Comparison of ENCODE assay signal across 7 mouse cellular contexts in genomic region chr4:153975768-153976167, GRCm38 (mm10). TPM values are rescaled to one million over a fixed set of nuclear protein-coding genes. Genes with fewer than 3 reads are reported as not detected.
DNase-seq lines count a peak whose midpoint lies in the region; ATAC-seq and TF ChIP-seq lines count a peak whose summit lies in the region.

No protein-coding gene starts in this region.

- H3K9ac ChIP-seq in embryonic facial prominence, embryonic 13.5 days, result peak overlapping the region; percentile 94

- no peak for TF ChIP-seq CTCF in small intestine, adult 2 months (IDR thresholded peaks at IDR 0.05; ENCODE audit: extremely low read depth, insufficient read length, insufficient replicate concordance, low read depth, low read length)

- H3K27me3 ChIP-seq in megakaryocyte, embryonic 14.5 days (replicated peaks), result no peaks in the 10 kb centered on the region
- H3K27me3 ChIP-seq in embryonic facial prominence, embryonic 13.5 days, result no peaks in the 10 kb centered on the region
- no peaks in the 10 kb centered on the region for H3K27me3 ChIP-seq in limb, embryonic 10.5 days (ENCODE audit: low read depth, poor library complexity, severe bottlenecking)
- no peaks in the 10 kb centered on the region for H3K27me3 ChIP-seq in small intestine, adult 2 months (ENCODE audit: control insufficient read depth, insufficient read depth, low read length)

- peak overlapping the region; percentile 100 for H3K4me3 ChIP-seq in megakaryocyte, embryonic 14.5 days (replicated peaks)
- H3K4me3 ChIP-seq in embryonic facial prominence, embryonic 13.5 days, result peak overlapping the region; percentile 99
- H3K4me3 ChIP-seq in limb, embryonic 10.5 days, result peak overlapping the region; percentile 85
- peak overlapping the region; percentile 44 for H3K4me3 ChIP-seq in small intestine, adult 2 months (ENCODE audit: low read depth, low read length)

- peak overlapping the region; percentile 92 for H3K4me2 ChIP-seq in embryonic facial prominence, embryonic 13.5 days

- no peaks in the 10 kb centered on the region for H3K9me3 ChIP-seq in megakaryocyte, embryonic 14.5 days
- H3K9me3 ChIP-seq in embryonic facial prominence, embryonic 13.5 days, result no peaks in the 10 kb centered on the region
- no peaks in the 10 kb centered on the region for H3K9me3 ChIP-seq in limb, embryonic 10.5 days (replicated peaks)

- no peak overlapping the region for H3K27ac ChIP-seq in embryonic facial prominence, embryonic 13.5 days
- no peak overlapping the region for H3K27ac ChIP-seq in limb, embryonic 10.5 days
- H3K27ac ChIP-seq in small intestine, adult 2 months (ENCODE audit: insufficient read depth, low read depth, low read length), result no peak overlapping the region

- peaks cover 59% of the 10 kb centered on the region for H3K4me1 ChIP-seq in megakaryocyte, embryonic 14.5 days
- H3K4me1 ChIP-seq in embryonic facial prominence, embryonic 13.5 days, result peaks cover 25% of the 10 kb centered on the region
- H3K4me1 ChIP-seq in limb, embryonic 10.5 days, result peaks cover 27% of the 10 kb centered on the region
- H3K4me1 ChIP-seq in small intestine, adult 2 months (ENCODE audit: control insufficient read depth, insufficient read depth, insufficient read length, low read length), result peaks cover 9% of the 10 kb centered on the region

- ATAC-seq in megakaryocyte, adult 5-6 weeks (ENCODE audit: poor library complexity, severe bottlenecking), result no peak
- ATAC-seq in embryonic facial prominence, embryonic 13.5 days (ENCODE audit: insufficient number of reproducible peaks, insufficient read depth, low FRiP score, low TSS enrichment, low read depth), result no peak

- no peak for TF ChIP-seq POLR2A in small intestine, adult 2 months (IDR thresholded peaks at IDR 0.05; ENCODE audit: low read depth, low read length)

- peaks cover 49% of the 10 kb centered on the region for H3K36me3 ChIP-seq in megakaryocyte, embryonic 14.5 days (replicated peaks; ENCODE audit: low read length)
- peaks cover 33% of the 10 kb centered on the region for H3K36me3 ChIP-seq in embryonic facial prominence, embryonic 13.5 days
- H3K36me3 ChIP-seq in limb, embryonic 10.5 days, result peaks cover 38% of the 10 kb centered on the region
- peaks cover 20% of the 10 kb centered on the region for H3K36me3 ChIP-seq in small intestine, adult 2 months (ENCODE audit: control insufficient read depth, insufficient read depth, low read length)

- no peak for DNase-seq in limb, embryonic 10.5 days (ENCODE audit: low spot score)
- DNase-seq in layer of hippocampus, adult 11-12 months (ENCODE audit: low spot score), result no peak
- no peak for DNase-seq in testis, postnatal 10 days (ENCODE audit: low spot score)

- WGBS in embryonic facial prominence, embryonic 13.5 days, result 44% methylated on average over 6 of the region's 6 CpGs
- WGBS in limb, embryonic 10.5 days, result 52% methylated on average over 6 of the region's 6 CpGs
- WGBS in small intestine, adult 2 months, result 38% methylated on average over 6 of the region's 6 CpGs

RNA-seq across cellular contexts. Expression of gene Cep104, which starts 0.8 kb away (rescaled TPM):
- polyA plus RNA-seq in megakaryocyte, embryonic 14.5 days (2012; ENCODE audit: insufficient read depth, low replicate concordance), result 3.8 and 7.3 TPM in 2 replicates
- total RNA-seq in megakaryocyte, adult 5-6 weeks (2015), result 4.0 and 4.3 TPM in 2 replicates
- 4.3 and 5.3 TPM in 2 replicates for total RNA-seq in megakaryocyte, adult 5-6 weeks (2017)
- 17.2 and 17.9 TPM in 2 replicates for polyA plus RNA-seq in embryonic facial prominence, embryonic 13.5 days (2015; fragmentation: Nextera tagmentation; extraction: Ambion mirVana)
- 21.0 and 22.3 TPM in 2 replicates for polyA plus RNA-seq in limb, embryonic 10.5 days (2016; fragmentation: Nextera tagmentation; extraction: Ambion mirVana)
- 5.5 and 9.3 TPM in 2 replicates for polyA plus RNA-seq in small intestine, adult 2 months (2012; rRNA removed)

RNA-seq across cellular contexts. Expression of gene Dffb, which starts 0.8 kb away (rescaled TPM):
- 2.5 and 5.4 TPM in 2 replicates for polyA plus RNA-seq in megakaryocyte, embryonic 14.5 days (2012; ENCODE audit: insufficient read depth, low replicate concordance)
- 6.7 and 8.4 TPM in 2 replicates for total RNA-seq in megakaryocyte, adult 5-6 weeks (2015)
- 8.6 and 13.8 TPM in 2 replicates for total RNA-seq in megakaryocyte, adult 5-6 weeks (2017)
- 15.4 and 18.1 TPM in 2 replicates for polyA plus RNA-seq in embryonic facial prominence, embryonic 13.5 days (2015; fragmentation: Nextera tagmentation; extraction: Ambion mirVana)
- 14.8 TPM in 2 replicates for polyA plus RNA-seq in limb, embryonic 10.5 days (2016; fragmentation: Nextera tagmentation; extraction: Ambion mirVana)
- 15.4 and 30.5 TPM in 2 replicates for polyA plus RNA-seq in small intestine, adult 2 months (2012; rRNA removed)

RNA-seq across cellular contexts. Expression of gene A430005L14Rik, which starts 18.7 kb away (rescaled TPM):
- 79.5 and 127 TPM in 2 replicates for polyA plus RNA-seq in megakaryocyte, embryonic 14.5 days (2012; ENCODE audit: insufficient read depth, low replicate concordance)
- total RNA-seq in megakaryocyte, adult 5-6 weeks (2015), result 38.8 and 52.5 TPM in 2 replicates
- total RNA-seq in megakaryocyte, adult 5-6 weeks (2017), result 35.3 and 35.9 TPM in 2 replicates
- 76.2 and 82.0 TPM in 2 replicates for polyA plus RNA-seq in embryonic facial prominence, embryonic 13.5 days (2015; fragmentation: Nextera tagmentation; extraction: Ambion mirVana)
- polyA plus RNA-seq in limb, embryonic 10.5 days (2016; fragmentation: Nextera tagmentation; extraction: Ambion mirVana), result 147 and 162 TPM in 2 replicates
- polyA plus RNA-seq in small intestine, adult 2 months (2012; rRNA removed), result 32.7 and 43.1 TPM in 2 replicates

RNA-seq across cellular contexts. Expression of gene Lrrc47, which starts 35.8 kb away (rescaled TPM):
- 84.5 and 98.9 TPM in 2 replicates for polyA plus RNA-seq in megakaryocyte, embryonic 14.5 days (2012; ENCODE audit: insufficient read depth, low replicate concordance)
- 7.0 and 11.4 TPM in 2 replicates for total RNA-seq in megakaryocyte, adult 5-6 weeks (2015)
- 11.3 and 21.1 TPM in 2 replicates for total RNA-seq in megakaryocyte, adult 5-6 weeks (2017)
- polyA plus RNA-seq in embryonic facial prominence, embryonic 13.5 days (2015; fragmentation: Nextera tagmentation; extraction: Ambion mirVana), result 20.1 and 21.4 TPM in 2 replicates
- 28.3 and 32.2 TPM in 2 replicates for polyA plus RNA-seq in limb, embryonic 10.5 days (2016; fragmentation: Nextera tagmentation; extraction: Ambion mirVana)
- polyA plus RNA-seq in small intestine, adult 2 months (2012; rRNA removed), result 33.6 and 63.5 TPM in 2 replicates

RNA-seq across cellular contexts. Expression of gene Smim1, which starts 50.3 kb away (rescaled TPM):
- 92.3 and 104 TPM in 2 replicates for polyA plus RNA-seq in megakaryocyte, embryonic 14.5 days (2012; ENCODE audit: insufficient read depth, low replicate concordance)
- total RNA-seq in megakaryocyte, adult 5-6 weeks (2015), result 0.62 and 1.9 TPM in 2 replicates
- 0.26 and 1.3 TPM in 2 replicates for total RNA-seq in megakaryocyte, adult 5-6 weeks (2017)
- polyA plus RNA-seq in embryonic facial prominence, embryonic 13.5 days (2015; fragmentation: Nextera tagmentation; extraction: Ambion mirVana), result 12.5 and 16.8 TPM in 2 replicates
- 12.7 and 27.4 TPM in 2 replicates for polyA plus RNA-seq in limb, embryonic 10.5 days (2016; fragmentation: Nextera tagmentation; extraction: Ambion mirVana)
- polyA plus RNA-seq in small intestine, adult 2 months (2012; rRNA removed), result 6.5 and 11.0 TPM in 2 replicates

Comparison
In these comparisons a context has a peak if more than half of its experiments do, and no peak if none do; other contexts are left out.
1. H3K4me3 ChIP-seq: peak in every context shown above with its lines; median percentile 100 in megakaryocyte, embryonic 14.5 days; 99 in embryonic facial prominence, embryonic 13.5 days; 85 in limb, embryonic 10.5 days; 44 in small intestine, adult 2 months.